Mouse (Mus musculus) brain, adult 2 months (tissue): ENCODE measurements at regions not wholly inside any gene's neighbourhood (a gene's known extent, or its start where the extent isn't known, plus 50 kb on each side); places are given as distances from the start of the nearest gene placed in this dataset.
"Not testable (repeated sequence)": the region's sequence is repeated elsewhere in the genome, so short reads cannot be mapped to it uniquely, and the experiment has no call there.

Experiments
- DNase-seq: peaks from one replicate; pipeline ENCODE4 v3.0.0; 2011; ENCODE audit warnings: low read depth, low spot score

DNA sequence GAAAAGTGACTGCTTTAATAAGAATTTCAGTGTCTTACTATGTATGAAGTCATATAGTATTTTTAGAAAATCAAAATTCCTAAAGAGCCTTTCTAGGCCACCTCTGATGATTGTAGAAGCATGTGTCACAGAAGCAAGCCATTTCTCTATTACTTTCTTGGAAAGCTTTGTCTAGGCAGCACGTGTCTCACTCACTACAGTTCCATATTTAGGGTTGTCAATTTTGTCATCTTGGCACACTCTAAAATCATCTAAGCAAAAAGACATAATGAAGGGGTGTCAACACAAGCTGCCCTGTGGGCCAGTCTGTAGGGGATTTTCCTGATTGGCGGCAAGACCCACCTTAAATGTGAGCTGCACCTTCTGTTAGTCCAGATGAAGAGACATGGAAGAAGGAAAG, 723.1 kb upstream of the Brinp1 start:
- DNase-seq = peak; percentile 2

DNA sequence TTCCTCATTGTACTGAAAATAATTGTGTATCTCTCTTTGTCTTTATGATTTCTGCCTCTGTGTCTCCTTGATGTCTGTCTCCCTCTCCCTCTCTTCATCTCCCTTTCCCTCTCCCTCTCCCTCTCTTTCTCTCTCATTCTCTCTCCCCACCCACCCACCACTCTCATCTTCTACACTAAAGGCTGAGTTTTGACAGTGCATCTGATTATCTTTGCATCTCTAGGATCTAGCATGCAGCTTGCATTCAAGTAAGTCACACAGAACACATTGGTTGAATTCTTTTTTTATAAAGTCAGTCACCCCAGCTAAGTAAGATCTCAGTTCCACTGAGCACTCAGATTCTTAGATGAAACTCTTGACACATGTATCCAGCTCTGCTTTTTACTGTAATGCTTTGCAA, 719.3 kb upstream of the Brinp1 start:
- peak; percentile 53 for DNase-seq

DNA sequence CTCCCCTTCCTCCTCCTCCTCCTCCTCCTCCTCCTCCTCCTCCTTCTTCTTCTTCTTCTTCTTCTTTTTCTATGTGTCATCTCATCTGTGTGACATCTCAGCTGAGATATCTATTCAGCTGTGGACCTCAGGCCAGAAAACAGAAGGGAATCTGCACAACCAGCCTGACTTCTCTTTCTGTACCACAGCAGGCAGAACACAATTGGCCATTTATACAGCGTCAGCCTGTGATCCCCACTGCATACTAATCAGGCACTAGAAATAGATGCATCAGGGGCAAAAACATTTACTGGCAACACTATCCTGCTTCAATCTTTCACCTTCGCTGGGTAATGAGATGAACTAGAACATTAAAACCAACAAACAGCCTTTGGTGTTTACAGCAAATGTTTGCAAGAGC, 674.7 kb upstream of the Brinp1 start:
- DNase-seq = peak; percentile 73

DNA sequence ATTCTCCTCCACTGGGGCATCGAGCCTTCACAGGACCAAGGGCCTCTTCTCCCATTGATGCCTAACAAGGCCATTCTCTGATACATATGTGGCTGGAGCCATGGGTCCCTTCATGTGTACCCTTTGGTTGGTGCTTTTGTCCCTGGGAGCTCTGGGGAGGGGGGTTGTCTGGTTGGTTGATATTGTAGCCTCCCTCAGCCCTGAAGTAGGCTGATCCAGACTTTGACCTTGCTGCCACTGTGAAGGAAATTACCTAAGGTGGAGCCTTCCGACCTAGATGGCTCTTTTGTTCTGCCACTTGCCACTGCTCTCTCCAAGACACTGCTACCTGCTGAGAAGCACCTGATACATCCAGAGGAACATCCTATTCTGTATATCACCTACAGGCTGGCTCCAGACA, 672.2 kb upstream of the Brinp1 start:
- not testable (repeated sequence) for DNase-seq

DNA sequence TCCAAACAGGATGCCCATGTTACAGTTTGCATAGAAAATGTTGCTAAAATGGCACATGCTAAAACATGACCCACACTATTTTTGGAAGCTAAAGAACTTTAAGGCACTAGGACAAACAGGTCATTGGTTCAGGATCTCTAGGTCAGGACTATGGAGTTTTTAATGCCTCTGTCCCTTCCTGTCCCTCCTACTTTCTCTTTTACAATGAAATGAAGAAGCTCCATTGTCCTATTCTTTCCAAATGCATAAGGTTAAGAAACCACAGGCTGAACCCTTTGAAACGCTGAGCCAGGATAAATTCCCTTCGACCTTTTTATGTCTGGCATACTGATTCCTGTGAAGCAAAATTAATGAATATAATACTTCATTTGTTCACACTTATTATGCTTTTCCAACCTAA, 671.6 kb upstream of the Brinp1 start:
- no peak for DNase-seq

DNA sequence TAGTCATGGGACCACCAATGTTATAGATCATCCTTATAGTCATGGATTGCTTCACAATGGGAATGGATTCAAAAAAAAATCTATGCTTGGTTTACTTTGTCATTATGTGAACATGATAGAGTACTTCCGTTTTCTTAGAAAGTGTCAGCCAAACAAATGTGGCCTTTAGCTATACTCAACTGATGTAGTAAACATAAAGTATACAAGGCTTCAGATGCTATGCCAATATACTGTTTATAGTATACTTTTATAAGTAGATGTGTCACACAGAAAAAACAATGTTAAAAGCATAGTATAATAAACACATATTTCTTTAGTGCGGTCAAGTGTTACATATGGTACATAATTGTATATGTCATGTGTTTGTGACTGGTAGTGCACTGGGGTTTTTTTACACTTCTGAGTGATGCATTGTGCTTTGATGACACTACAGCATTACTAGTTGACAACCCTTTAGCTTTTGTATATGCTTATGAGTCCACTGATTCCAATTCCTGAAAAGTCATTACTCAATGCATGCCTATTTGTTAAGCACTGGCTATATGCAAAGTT, 666.9 kb upstream of the Brinp1 start:
- no peak for DNase-seq

DNA sequence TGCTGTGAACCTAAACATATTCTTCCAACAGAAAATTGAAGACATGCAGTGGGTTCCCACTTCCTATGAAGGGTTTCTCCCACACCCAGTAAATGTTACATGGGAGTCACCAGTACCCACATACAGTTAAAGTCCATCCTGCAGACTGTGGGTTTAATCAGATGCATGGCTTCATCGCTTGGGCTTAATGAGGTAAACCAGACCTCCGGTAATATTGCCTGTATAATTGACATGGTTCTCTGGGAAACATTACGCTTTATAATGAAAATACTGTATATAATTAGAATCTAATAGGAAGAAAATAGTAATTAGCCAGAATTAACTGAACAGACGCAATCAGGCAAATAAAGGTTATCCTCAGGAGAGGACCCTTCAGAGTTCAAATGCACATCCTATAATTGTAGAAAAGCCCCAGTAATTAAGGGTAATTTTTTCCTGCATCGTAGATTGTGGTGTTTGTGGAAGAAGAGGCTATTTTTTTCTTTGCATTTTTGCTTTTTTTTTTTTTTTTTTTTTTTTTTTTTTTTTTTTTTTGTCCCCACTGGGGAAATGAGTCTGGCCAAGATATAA, 664.0 kb upstream of the Brinp1 start:
- DNase-seq = no peak

DNA sequence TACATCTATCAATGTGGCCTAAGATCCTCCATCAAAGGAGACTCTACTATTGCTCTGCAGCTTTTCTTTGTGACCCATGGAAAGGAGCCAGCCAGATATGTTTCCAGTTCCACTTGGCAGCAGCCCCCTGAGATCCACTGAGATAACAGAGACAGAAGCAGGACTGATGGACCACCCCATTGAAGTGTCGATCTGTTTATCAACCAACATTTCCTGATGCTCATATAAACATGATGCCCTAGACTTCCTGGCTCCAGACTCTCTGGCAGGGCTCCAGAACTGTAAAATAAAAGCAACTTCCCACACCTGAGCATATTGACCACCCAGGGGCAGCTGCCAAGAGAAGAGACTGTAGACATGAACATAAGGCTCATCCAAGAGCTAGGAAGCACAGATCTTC, 660.7 kb upstream of the Brinp1 start:
- DNase-seq = no peak

DNA sequence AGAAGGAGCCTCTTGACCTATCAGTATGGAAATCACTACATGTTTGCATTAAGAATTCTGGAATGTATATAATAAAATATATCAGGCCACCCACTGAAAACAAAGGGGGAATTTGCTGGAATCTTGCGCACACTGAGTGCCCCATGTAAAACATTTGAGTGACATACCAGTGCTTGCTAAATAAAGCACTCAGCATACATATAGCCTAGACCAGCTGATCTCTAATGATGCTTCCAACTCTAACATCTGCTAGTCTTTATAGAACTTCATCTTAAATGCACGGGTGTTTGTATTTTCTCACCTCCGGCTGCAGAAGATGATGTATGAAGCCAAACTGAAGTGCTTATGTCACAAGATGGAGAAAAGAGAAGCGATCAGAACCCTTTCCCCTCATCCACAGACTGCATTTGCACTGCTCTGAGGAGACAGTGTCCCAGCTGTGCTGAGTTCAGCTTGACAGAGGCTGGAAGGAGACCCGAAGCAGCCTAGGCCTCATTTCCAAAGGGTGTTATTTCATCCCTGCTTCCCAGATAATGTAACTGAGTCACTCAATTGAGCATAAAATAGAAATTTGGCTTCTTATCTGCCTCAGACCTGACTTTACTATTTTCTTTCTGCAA, 657.6 kb upstream of the Brinp1 start:
- DNase-seq = peak; percentile 29

DNA sequence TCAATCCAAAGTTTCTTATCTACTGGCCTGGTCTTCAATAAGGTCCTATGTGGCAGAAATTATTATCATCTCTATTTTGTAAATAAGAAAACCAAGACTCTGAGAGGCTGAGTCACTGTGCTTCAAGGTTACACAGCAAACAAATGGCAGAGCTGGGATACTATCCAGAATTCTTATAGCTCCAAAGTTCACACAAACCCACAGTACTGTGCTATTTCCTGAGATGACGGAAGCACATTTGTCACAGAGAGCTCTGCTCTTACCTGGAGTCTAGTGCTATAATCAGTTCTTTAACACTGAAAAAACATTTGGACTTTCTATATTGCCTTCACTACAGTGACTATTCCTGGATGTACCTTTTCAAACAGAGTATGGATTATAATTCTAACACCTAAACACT, 654.7 kb upstream of the Brinp1 start:
- DNase-seq = peak; percentile 64

DNA sequence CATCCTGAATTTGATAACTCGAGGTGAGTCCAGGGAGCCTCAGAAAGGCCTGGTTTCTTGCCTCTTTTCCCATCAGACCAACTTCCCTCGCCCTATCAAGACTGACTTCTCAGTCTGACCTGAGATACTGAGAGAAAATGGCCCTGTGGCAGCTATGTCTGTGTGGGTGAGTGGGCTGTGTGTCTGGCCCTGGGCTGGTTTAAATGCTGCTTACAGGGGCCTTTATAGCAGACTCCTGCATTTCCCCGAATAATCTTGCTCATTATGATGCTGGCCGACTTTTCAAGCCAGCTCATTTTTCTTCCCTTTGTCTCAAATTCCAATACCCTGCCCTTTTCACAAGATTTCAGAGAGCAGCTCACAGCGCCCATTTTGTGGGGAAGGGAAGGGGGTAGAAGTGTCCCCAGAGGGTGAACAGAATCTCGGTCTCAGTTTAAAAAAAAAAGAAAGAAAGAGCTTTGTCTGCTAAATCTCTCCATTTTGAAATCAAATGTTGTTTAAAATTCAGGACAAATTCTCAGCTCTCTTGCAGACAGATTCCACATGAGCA, 642.9 kb upstream of the Brinp1 start:
- DNase-seq = no peak

DNA sequence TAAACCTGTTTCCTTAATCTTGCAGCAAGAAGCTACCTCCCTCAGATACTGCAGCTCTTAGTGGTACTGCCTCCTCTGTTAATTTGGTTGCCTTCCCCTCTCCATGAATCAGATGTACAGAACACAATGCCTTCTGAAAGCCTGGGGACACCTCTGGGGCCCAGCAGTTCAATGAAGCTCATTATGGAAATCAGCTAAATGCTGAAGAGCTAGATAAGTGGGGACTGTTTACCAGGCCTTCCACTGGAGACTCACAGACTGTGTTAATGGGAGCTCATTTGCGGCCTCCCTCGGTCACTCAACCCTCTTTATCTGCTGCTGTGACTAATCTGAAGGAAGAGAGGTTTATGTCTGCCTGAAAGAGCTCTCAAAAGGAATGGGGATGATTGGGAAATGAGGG, 639.8 kb upstream of the Brinp1 start:
- no peak for DNase-seq

DNA sequence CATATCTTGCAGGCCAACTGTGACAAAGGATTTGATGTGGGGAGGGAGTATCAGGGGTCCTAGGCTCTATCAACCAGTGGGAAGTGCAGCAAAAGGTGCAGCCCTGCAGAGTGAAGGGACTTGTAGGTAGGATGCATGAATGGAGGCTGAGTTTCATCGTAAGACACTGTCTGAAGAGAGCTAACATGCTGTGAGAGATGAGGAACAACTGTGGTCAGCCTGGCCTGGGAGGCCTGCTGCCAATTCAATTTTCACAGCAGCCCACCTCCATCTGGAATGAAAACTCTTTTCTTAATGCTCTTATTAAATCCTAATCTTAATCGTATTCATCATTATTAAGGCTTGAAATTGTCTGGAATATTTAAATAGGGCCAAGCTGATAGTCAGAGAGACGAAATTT, 622.1 kb upstream of the Brinp1 start:
- no peak for DNase-seq

DNA sequence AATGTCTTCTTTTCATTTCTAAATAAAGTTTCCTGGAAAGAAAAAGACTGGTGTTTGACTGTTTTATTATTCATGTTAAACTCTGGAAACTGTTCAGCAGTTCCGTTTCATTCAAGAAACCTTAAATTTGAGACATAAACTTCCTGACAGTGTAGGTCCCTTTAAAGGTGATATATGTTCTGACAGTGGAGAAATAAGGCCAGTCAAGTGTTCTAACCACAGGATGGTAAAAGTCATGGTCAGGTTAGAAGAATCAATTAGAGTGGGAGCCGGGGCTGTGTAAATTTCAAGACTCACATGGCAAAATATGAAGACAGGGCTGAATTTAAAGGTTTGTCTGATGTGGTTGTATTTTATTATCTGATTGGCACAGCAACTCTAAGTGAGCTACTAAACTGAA, 593.9 kb upstream of the Brinp1 start:
- DNase-seq = no peak

DNA sequence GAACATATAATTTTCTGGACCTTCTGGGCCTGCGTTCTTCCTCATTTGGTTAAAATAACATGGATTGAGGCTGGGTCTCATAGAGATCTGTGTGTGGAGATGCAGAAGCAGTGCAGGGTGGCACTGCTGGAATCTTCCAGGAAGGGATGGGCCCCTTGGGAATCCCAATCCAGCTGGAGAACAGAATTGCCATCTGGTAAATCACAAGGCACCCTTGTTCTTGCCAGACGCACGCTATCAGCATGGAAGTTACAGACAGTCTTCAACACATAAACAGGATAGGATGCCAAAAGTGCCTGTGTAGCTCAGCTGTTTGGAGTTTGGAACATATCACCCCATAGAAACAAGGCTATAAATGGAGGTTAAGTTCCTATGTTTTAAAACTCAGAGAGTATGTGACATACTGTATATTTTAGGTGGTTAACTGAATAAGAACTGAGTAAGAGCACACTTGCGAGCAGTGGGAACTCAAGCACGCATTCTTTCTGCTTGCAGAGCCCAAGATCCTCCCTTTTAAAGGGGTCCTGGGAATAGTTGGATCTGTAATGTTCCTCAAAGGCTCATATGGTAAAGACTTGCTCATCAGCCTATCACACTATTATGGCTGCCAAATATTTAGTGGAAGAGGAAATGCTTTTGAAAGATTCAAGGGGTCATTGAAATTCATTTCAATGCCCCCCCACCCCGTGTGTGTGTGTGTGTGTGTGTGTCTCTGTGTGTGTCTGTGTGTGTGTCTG, 584.1 kb upstream of the Brinp1 start:
- DNase-seq = peak; percentile 79

DNA sequence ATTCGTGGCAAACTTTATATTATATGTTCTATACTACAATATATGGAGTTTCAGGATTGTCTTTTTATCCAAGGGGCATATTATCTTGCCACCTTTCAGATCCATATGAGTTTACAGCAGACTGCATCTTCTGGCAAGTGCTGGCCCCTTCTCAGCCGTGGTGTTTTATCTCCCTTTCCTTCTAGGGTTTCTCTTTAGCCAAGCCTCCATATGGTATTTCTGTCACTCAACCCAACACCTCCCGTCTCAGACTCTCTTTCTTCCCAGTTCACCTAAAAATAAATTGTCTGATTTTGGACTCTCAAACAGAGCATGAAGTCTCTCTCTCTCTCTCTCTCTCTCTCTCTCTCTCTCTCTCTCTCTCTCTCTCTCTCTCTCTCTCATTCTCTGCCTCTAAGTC, 578.9 kb upstream of the Brinp1 start:
- peak; percentile 69 for DNase-seq

DNA sequence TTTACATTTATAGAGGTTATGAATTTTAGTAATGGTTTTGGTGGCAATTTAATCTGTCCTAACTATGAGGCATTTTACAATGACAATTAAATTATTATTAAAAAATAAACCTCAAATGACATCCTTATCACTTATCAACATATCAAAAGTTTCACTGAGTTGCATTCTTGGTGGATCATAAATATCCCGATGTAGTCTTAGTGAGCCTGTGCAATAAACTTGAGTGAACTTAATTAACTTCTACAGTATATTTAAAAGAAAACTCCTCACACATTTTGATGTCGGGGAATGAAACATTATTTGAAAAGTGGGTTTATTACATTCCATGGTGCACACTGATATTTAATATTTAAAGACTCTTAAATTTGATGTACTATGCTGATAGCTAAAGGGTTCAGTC, 568.9 kb upstream of the Brinp1 start:
- no peak for DNase-seq

DNA sequence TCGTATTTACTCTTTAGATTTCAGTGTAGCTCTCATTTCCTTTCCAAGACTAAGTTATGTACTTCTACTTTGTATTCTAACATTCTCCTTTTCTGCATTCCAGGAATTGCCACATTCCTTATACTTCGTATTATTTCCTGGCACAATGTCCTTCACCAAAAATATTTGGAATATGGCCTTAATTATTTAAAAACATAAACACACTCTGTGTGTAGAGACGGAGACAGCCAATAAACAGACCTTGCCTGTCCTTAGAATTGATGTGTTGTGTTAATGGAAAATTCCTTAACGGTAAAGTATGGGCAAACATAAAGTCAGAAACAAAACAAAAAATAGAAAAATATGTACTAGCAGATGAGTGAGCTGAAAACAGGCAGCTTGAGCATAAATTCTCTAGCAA, 554.1 kb upstream of the Brinp1 start:
- no peak for DNase-seq

DNA sequence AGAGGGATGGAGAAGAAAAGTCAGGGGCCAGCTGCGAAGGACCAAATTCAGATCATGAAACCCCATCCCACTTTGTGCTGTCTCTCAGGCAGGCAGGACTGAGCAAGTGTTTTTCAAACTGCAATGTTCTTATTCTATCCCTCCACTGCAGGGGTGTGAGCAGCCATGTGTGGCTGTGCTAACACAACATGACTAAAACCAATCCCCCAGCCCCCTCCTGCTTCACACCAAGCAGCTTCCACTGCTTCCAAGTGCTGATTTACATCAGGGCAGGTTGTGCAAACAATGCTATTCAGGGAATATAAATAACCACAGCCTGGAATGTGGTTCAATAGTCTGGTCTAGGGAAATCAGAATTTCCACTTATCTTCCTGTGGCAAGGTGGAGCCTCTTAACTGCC, 517.0 kb upstream of the Brinp1 start:
- DNase-seq = peak; percentile 73

DNA sequence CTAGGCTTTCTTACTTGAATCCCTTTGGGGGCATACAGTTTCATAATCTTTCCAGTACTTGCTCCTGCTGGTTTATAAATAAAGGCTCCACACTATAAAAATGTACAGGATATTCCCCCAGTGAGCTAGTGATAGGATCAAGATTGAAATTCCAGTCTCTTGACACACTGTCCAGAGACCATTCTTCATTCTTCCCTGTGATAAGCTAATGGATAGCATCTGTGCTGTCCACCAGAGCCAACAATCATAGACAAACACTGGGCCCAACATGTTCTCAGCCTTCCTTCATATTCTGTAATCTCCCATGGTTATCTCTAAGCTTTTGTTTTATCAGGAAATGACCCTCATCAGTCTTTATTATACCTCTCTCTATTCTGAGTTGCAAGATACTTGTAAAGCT, 505.8 kb upstream of the Brinp1 start:
- DNase-seq = no peak

DNA sequence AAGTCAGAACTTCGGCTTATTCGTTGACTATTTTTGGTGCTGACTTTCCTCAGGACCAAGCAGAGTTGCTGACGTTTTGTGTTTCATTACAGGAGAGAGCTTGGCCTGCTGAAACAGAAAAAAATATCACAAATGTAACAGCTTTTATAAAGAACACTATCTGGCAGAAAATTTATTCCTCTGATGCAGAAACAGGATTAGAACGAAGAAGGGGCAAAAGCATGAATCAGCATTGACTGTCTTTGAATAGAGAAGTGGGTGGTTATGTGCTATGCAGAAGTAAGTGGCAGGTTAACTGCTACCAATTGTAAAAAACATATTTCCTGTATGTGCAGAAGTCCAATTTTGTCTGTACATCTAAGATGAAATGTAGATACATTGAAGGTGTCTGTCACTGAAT, 502.2 kb upstream of the Brinp1 start:
- peak; percentile 67 for DNase-seq

DNA sequence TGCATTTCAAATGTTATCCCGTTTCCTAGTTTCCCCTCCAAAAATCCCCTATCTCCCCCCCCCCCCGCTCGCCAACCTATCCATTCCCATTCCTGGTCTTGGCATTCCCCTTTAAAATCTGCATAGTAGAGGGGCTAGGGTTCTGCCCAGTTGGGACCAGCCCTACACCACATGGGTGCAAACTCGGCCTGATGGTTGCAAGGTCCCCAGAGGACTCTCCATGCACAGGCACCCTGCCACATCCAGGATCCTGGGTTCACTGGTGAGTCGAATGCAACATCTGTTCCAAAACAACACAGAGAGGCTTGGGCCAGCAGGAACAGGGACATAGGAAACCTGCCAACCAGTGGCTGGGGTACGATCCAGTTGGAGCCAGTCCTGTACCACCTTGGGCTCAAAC, 492.0 kb upstream of the Brinp1 start:
- DNase-seq = no peak

DNA sequence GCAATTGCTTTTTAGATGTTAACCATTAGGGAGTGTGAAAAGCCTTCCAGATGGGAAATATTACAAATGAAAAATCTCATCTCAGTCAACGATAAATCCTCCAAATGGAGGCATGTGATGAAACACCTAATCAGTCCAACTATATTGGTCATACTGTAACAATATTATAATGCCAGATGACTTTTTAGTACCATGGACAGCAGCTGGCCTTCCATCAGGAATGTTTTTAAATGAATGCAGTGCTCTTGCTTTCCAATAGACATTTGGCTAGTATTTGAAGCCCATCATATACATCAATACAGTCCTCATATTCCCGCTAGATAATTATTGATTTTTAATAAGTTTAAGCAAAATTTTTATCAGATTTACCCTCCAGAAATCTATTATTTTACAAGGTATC, 489.8 kb upstream of the Brinp1 start:
- no peak for DNase-seq
